Mouse (Mus musculus) heart, postnatal 10 days (tissue): ENCODE measurements around the gene Nckap5. TPM values are rescaled to one million over a fixed set of nuclear protein-coding genes. Genes with fewer than 3 reads are reported as not detected.

Experiments
- DNase-seq, 2 experiments: peaks; one replicate each; pipeline ENCODE4 v3.0.0; 2021
- intact Hi-C: fragments of 180-260 bp; cut with DNase I; formaldehyde crosslinking; loops from one replicate; pipeline ENCODE4 v1.15.1; 2025
- total RNA-seq, 2 experiments: library from RNA; stranded (reverse); gene quantifications; 2 replicates each; pipeline ENCODE4 v1.2.3; 2021

Gene Nckap5
- total RNA-seq, 2 experiments from 2014 or later, result 17.8 to 18.2 TPM

DNA sequence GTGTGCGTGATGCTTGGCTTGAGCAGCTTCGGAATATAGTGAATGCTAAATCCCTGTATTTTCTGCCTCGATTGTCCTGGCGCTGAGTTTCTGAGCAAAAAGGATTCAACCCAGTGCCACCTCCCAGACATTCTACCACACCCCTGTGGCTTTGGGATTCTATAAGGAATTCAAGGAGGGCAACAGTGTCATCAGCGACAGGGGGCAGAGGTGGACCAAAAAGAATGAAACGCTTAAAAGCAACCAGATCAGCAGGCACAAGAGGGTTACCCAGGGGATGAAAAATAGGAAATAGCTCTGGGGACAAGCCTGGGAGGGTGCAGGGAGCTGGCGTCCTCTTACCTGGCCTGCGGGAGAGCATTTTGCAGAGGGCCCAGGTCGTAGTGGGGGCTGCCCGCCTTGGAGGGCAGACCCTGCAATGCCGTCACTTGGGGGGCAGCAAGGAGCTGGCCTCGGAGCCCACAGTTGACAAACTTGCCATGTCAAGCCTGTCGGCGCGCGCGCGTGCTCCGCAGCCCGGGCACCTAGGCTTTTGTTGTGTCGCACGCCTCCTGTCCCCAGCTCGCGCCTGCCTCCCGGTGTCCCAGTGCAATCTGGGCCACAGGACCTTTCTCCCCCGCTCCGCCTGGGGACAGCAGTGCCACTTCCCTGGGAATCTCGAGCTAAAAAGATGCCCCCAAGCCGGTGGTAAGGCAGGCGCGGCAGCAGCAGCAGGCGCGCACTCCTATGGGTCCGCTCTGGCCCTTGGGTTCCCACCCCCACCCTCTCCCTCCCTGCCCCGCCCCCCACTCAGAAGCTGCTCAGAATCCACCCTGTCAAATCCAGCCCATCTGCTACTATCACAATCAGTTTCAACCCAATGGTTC, 338.2 kb downstream of the Nckap5 start:
- peak; percentile 45 to 59 for DNase-seq
- intact Hi-C loops, result loop anchor here (5.0 kb wide), 1 partner anchor 440 kb away; no protein-coding TSS in a partner anchor

DNA sequence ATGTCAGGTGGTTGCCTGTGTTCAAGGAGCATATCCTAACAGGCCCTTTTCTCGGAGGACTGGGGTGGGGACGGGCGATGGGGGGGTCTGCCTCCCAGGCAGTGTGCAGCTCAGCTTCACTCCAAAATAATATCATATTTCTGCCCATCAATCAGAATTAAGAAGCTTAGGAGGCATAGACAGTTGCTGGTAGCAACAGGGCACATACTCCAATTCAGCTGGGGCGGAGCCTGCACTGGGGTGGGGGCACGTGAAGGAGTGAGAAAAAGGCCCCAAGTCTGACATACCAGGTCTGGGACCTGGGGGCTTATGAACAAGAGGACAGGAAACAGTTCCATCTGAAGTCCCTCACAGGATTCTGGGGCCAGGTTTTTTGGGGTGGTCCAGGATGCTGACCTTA, 339.2 kb downstream of the Nckap5 start:
- DNase-seq, result no peak
- intact Hi-C loops, result loop anchor here (5.0 kb wide), 1 partner anchor 441 kb away; no protein-coding TSS in a partner anchor

DNA sequence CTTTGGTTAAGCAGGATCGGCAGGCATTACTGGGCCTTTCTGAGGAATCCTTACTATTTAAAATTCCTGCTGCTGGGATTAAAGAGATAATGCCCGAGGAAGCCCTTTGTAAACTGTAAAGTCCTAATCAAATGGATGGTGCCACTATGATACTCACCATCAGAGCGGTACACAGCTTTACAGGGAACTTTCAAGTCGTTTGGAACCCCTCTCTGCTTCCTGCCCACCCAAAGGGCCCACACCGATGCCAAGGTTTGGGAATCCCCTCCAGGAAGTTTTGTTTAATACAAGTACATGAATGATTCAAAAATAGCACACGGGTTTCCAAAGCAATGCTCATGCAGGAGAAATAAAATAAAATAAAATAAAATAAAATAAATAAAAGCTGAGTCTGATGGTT, 340.3 kb downstream of the Nckap5 start:
- intact Hi-C loops, result loop anchor here (5.0 kb wide), 1 partner anchor 442 kb away; no protein-coding TSS in a partner anchor
- no peak for DNase-seq

DNA sequence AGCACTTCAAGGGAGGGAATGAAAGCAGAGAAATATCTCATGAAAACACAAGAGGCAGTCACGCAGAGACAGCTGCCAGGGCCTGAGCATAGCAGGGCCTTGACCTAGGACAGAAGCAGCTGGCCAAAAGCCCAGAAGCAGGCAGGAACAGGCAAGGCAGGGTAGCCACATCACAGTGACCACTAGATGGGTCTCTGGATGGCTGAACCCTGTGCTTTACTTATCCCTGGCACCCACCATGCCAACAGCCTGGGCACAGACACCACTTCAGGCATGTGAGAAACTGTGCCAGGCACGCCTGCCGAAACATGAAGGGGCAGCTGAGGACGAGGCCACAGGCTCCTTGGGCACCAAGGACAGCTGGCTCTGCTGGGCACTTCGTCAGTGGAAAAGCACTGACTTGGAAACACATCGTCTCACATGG, 345.9 kb downstream of the Nckap5 start:
- DNase-seq, result peak; percentile 81 to 88
- intact Hi-C loops, result no loop called here

DNA sequence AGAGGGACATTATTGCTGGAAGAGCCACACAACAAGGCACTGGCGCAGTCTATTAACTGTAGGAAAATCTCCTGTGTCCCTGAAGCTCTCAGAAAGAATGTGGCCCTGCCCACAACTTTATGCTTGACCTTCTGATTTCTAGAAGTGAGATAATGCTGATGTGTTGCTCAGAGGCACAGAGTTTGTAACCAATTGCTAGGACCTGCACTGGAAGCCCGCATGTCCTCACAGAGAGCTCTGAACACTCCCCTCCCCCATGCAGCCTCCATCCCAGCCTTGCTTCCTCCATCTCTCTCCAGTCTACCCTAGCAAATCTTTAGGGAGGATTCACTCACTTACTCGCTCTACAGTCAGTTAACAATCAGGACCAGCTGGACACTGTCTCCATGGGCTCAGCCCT, 346.9 kb downstream of the Nckap5 start:
- DNase-seq, result no peak
- intact Hi-C loops, result no loop called here

DNA sequence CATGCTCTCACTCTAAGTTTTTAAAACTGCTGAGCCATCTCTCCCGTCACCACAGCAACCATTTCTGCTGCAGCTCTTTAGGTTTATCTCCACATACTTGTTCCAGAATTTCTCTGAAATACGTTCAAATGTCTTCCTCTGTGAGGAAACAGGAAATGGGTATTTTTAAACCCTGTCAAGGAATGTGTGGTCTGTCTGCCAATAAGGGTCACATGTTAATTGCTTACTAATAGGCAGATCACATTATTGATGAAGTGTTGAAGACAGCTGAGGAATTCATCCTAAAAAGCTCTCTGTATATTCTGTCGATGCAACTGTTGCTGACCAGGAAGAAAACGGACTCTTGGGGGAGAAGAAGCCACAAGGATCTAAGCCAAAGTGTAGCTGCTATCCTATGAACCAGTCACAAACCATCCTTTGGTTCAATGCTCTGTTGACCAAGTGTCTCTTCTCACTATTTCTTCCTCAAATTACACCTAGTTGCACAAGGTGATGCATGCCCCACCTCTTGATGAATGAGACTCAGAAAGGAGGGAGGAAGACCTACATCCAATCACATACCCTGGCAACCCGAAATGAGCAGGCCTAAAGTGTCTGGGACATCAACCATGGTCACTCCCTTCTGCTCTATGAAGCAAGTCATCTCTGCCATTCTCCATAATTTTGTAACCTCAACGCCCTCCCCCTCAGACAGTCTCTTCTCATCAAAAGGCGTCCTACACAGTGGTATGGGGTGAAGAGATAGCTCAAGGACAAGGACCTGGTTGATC, 349.0 kb downstream of the Nckap5 start:
- intact Hi-C loops, result no loop called here
- DNase-seq, result no peak

DNA sequence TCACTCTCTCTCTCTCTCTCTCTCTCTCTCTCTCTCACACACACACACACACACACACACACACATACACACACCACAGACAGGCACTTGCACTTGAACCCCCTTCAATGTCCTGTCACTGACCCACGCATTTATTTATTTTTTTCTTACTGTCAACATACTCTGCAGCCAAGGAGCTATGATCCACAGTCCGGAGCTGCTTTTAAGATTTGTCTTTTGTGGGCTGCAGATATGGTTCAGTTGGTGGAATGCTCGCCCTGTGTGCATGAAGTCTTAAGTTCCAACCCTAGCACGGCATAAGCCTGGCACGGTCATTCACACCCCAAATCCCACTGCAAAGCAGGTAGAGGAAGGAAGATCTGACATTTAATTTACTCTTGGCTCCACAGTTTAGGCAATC, 357.6 kb downstream of the Nckap5 start:
- intact Hi-C loops, result no loop called here
- no peak for DNase-seq

DNA sequence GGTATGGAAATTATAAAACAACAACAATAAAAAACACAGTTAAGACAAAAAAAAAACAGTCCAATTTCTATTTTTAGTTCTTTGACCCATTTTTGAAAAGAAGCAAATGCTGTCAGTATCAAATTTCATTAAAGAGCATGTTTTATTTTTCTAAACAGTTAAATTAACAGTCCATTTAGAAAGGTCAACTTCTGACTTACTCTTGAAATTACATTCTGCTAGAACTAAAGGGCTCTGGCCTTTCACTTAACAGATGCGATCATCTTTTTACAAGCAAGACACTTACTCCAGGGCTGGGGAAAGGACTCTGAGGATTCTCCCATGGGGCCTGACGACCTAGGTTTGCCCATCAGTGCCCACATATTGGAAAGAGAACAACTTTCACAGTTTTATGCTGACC, 359.2 kb downstream of the Nckap5 start:
- no peak for DNase-seq
- intact Hi-C loops, result no loop called here

DNA sequence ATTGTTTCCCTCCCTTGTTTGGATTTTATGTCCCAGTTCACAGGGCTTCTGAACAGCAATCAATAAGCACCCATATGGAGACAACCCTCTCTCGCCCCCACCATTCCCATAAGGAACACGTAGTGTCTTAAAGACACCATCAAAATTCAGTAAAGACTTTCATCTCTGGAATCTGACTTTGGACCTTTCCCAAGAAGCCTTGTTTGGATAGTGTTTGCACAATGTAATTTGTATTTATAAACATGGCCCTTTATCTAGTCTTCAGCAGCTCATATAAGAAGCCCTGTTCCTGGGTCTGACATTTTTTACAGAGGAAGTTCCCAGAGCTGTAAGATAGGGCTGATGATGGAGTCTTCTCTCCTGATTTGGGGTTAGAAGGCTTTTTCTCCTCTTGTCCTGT, 359.7 kb downstream of the Nckap5 start:
- DNase-seq, result no peak
- intact Hi-C loops, result no loop called here

DNA sequence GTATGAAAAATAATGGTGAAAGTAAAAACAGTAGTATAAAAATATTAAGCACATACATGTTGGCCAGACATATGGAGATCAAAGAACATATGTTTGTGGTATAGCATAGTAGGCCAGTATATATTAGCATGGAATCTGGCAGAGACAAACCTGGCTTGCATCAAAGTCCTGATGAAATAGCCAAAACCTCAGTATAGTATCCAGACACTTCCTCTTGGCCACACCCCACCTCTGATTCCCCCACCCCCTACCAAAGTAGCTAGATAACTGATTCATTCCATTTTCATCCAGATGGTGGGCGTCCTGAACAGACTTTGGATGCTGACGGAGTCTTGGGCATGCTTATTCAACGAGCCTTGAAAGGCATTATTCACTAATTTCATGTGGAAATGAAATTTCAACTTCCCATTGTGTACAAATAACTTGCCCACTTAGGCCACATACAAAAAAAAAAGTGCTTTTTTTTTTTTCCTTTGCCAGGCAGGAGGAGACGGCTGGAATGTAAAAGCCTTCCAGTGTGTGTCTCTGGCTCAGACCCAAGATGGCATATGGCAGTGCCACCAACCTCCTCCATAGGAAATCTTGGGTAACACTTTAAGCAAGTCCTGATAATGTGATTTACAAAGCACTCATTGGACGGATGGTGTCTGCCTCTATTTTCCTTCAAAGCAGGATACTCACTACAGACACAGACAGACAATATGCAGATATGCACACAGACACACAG, 360.6 kb downstream of the Nckap5 start:
- no peak for DNase-seq
- intact Hi-C loops, result no loop called here

DNA sequence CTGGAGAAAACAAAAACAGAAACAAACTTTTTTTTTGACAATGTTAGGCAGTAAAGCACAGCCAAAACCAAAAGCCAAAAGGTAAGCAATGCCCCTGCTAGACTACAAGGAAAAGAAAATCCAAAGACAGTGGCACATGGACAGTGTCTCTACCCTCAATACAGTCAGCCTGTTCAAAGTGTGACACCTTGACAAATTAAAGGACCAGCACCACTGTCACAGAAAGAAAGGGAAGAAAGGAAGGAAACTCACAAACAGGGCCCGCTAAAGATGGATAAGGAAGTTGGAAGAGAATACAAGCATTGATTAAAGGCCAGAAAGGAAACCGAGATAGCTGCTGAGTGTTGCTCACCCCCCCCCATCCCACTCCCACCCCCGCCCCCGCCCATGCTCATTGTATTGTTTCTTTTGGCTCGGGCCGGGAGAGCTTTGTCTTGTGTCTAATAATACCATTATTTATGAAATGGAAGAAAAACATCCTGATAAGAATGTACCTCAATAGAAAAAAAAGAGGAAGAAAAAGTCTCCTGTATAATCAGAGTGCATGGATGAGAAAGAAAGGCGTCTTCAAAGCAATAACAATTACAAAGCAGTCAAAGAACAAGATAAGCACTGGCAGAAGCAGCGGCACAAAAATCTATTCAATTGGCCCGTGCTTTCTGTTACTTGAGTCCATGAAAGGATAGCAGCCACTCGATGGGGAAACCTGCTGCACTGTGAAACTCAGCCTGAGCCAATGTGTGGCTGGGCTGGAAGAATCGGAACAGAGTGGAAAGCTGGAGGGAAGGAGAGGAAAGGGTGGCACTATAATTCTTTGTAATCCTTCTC, 368.9 kb downstream of the Nckap5 start:
- intact Hi-C loops, result no loop called here
- DNase-seq, result no peak

DNA sequence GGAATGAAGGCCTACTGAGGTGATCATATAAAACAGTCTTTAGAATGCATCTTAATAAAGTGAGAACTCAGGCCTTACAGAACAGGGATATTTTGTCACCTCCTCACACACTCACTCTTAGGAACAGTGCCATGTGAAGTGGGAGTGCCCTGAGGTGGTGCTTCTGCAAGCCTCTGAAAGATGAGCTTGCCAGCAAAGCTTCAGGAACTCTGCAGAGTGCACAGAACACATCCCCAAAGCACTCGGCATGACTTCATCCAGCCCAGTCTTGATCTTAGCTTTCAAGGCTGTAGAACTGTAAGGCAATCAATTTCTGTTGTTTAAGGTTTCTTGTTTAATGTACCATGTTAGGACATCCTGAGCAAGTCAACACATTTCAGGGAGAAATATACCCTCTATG, 372.9 kb downstream of the Nckap5 start:
- no peak for DNase-seq
- intact Hi-C loops, result no loop called here

DNA sequence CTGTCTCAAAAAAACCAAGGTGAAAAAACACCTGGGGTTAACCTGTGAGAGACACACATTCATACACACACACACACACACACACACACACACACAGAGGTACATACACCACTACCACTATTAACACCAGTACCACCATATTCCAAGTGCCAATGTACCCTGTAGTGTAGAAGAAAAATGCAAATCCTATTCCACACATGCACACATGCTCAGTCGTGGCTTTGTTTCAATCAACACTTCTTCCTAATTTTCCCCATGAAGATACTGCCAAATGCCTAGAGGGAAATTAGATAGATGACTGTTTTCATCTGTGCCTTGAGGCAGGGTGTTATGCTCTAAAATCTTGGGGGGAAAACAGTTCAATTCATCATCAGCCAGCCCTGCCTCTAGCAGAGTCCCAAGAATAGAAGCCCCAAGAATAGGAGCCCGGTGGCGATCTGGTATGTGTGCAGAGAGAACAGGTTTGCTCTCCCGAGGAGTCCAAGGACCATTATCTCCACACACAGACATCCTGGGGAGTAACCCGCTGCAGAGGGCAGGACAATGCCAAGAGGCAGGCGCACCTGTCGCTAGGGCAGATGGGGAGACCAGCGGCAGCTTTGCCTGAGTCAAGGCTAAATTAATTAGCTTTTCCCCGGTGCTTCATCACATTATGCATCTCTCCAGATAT, 376.0 kb downstream of the Nckap5 start:
- no peak for DNase-seq
- intact Hi-C loops, result no loop called here

DNA sequence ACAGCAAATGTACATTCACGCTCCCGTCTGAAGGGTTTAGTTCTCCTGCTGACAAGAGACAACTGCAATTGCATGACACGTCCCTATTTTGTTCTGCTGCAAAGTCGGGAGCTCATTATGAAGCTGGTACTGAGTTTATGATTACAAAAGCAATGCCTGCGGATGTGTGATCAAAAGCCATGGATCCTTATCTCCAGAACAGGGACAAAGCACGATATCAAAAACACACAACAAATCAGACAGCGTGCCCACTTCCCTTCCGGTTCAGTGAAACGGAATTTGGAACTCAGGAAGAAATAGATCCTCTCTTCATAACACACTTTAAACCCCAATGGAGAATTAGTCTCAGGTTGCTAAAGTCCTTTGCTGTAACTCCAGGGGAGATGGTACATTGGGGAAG, 379.1 kb downstream of the Nckap5 start:
- intact Hi-C loops, result no loop called here
- no peak for DNase-seq

DNA sequence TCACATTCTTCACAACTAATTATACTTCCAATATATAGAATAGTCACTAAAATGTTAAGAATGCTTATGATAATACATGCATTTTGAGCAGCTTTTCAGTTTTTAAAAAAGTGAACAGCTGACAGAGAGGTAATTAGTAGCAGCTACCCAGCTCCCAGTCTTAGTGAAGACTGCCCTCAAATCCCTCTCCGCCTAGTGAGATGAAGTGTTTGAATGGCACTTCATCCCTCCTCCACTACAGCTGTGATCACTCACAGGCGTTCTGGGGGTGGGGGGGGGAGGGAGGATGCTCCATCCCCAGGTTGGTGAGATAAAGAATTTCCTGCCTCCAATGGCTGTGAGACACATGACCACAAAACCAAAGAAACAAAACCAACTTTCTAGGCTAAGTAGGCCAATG, 381.2 kb downstream of the Nckap5 start:
- DNase-seq, result no peak
- intact Hi-C loops, result no loop called here

DNA sequence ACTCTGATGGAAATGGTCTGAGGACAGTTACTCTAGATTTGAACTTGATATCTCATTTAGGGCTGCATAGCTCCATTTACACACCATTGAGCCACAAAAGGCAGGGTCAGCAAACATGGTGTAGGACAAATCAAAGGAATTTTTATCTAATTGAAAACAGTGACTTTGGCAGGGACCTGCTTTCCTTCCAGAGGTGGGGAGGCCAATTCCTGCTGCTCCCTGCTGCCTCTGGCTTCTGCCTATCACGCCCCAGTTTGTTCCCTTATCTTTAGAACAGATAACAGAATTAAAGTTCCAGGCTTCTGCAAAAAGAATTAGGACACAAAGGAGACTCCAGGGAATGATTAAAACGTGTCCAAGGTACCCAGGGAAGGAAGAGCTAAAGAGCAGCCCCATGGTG, 386.7 kb downstream of the Nckap5 start:
- intact Hi-C loops, result no loop called here

DNA sequence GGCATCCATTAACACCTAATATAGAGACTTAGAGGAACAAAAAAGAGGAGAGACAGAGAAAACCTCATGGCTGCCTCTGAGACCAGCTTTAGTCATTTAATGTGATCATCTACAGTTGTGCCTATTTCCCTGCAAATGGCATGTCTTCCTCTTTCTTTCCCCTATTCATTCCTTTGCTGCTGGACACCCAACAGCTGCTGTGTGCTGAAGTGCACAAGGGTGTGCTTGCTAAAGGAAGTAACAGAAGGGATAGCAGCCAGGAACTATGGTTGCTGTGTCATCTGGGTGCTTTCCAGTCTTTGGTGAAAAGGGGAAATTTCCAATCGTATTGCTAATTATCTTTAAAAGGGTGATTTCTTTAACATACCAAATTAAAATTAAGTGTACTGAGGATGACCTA, 387.9 kb downstream of the Nckap5 start:
- intact Hi-C loops, result no loop called here
- DNase-seq, result no peak

More for the DNA sequence above, 386.7 kb downstream of the Nckap5 start:
- no peak for DNase-seq

DNA sequence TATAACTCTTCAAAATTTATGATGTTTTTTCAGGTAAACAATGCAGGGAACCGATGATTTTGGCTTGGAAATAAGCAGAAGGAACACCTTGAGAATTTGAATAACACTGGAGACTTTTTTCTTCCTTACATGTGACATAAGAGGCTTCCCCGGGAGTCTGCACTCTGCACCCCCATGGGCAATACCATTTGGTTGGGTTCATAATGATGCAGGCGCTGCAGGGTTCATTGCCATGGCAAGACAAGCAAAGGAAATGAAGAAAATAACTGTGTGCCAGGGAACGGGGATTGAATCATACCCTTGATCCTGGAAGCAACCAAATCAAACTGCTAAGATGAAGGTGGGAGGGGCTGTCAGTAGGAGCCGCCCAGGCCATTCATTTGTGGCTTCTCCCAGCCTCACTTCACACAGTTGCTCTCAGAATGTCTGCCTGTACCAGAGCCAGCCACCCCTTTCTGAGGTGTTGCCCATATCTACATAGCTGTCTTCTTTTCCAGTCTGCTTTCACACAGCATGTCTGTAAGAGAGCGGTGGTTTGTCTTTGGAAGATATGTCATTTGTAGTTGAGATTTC, 392.5 kb downstream of the Nckap5 start:
- intact Hi-C loops, result loop anchor here (10.0 kb wide), 1 partner anchor 287 kb away; no protein-coding TSS in a partner anchor
- DNase-seq, result no peak

DNA sequence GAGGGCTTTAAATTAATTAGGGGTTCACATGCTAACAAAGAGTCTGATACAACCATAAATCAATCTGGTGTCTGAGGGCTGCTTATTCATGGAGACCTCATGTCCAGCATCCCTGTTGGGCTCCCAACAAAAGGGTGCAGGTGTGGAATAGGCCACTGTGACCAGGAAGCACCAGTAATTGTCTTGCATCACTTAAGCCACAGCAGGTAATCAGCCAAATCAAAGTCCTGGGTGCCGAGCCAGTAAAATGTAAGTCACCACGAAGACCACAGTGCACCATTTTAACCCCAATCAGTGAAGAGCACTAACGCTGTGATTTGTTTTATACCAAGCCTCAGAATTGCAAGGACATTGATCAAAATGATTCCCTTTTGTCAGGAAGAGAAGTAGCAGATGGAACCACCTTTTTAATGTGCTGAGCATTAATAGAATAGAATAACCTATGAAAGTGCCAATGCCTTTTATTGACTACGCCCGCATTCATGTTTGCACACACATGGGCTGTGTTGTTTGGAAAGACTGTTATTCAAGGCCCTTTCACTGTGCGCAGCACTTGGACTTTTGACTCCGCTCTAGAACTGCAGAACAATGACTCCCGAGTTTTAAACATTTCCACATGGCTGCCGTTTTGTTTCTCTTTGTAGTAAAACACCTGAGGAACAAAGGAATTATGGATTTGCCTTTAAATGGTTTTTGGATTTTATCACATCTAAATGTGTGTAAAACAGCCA, 393.5 kb downstream of the Nckap5 start:
- no peak for DNase-seq
- intact Hi-C loops, result loop anchor here (10.0 kb wide), 1 partner anchor 288 kb away; no protein-coding TSS in a partner anchor
